Mouse (Mus musculus) kidney, postnatal 0 days (tissue): ENCODE data around the gene Bmf. TPM values are rescaled to one million over a fixed set of nuclear protein-coding genes. Genes with fewer than 3 reads are reported as not detected.
"Not testable (repeated sequence)": the region's sequence is repeated elsewhere in the genome, so short reads cannot be mapped to it uniquely, and the experiment has no call there.

Experiments
- ATAC-seq: fragments of 200-750 bp; cut with Nextera tagmentation; replicated peaks from 2 replicates; pipeline ENCODE4 v1.8.0; 2017; ENCODE audit warnings: low read depth, moderate number of reproducible peaks, moderate TSS enrichment, moderate library complexity; ENCODE audit not compliant: low FRiP score
- DNase-seq: peaks from one replicate; pipeline ENCODE4 v3.0.0-alpha.2; 2016; ENCODE audit warnings: low spot score
- H3K27ac ChIP-seq: fragments of 300-500 bp; sonication (generic); 2 replicates; pipeline ENCODE4 v1.5.1; 2014; ENCODE audit warnings: mild to moderate bottlenecking
- H3K27me3 ChIP-seq: fragments of 300-500 bp; sonication (generic); 2 replicates; pipeline ENCODE4 v1.6.1; 2014; ENCODE audit warnings: low read length, mixed read lengths; ENCODE audit not compliant: insufficient read depth
- H3K36me3 ChIP-seq: fragments of 300-500 bp; sonication (generic); 2 replicates; pipeline ENCODE4 v1.6.1; 2014; ENCODE audit warnings: low read length, mixed read lengths; ENCODE audit not compliant: insufficient read depth
- H3K4me1 ChIP-seq: fragments of 300-500 bp; sonication (generic); replicated peaks from 2 replicates; pipeline ENCODE4 v1.6.1; 2014; ENCODE audit warnings: antibody characterized with exemption, low read length, mixed read lengths; ENCODE audit not compliant: insufficient read depth
- H3K4me2 ChIP-seq: fragments of 300-500 bp; sonication (generic); 2 replicates; pipeline ENCODE4 v1.6.1; 2014; ENCODE audit warnings: mild to moderate bottlenecking, low read length, moderate library complexity, mixed read lengths
- H3K4me3 ChIP-seq: fragments of 300-500 bp; sonication (generic); replicated peaks from 2 replicates; pipeline ENCODE4 v1.5.1; 2014; ENCODE audit warnings: low read depth, low read length
- H3K9ac ChIP-seq: fragments of 300-500 bp; sonication (generic); 2 replicates; pipeline ENCODE4 v1.6.1; 2014; ENCODE audit warnings: low read depth, low read length
- H3K9me3 ChIP-seq: fragments of 300-500 bp; sonication (generic); replicated peaks from 2 replicates; pipeline ENCODE4 v1.6.1; 2016; ENCODE audit warnings: low read length, inconsistent platforms, mixed read lengths
- CTCF ChIP-seq: IDR thresholded peaks from 2 replicates; pipeline ENCODE4 v1.5.1; 2016; ENCODE audit warnings: antibody characterized with exemption, low read depth, mild to moderate bottlenecking, moderate library complexity
- WGBS: fragments of 180-500 bp; shearing (Covaris S2); extraction: QIAGEN DNeasy Blood & Tissue Kit; methylation state at CpG from one replicate; pipeline ENCODE4 v1.1.7; 2014; 5-methylcytosine and 5-hydroxymethylcytosine counted together
- polyA plus RNA-seq: library from polyadenylated mRNA; unstranded; fragments of >200 nt; fragmentation: Nextera tagmentation; extraction: Ambion mirVana; gene quantifications from 2 replicates; pipeline ENCODE4 v1.2.1, GENCODE M21; 2015

The Bmf gene
- polyA plus RNA-seq, 1 experiment from 2014 or later: 5.3 TPM

- Histone ChIP-seq H3K4me1 (no peaks in the 10 kb centered on the region), H3K36me3 (no peaks in the 10 kb centered on the region)
Observed at GRCm38 (mm10) chr2:118573135-118573534, 23.6 kb upstream of the Bmf start.

GRCm38 (mm10) chr2:118572183-118572836, 22.8 kb upstream of the Bmf start:
- H3K4me1 ChIP-seq: no peaks in the 10 kb centered on the region
- DNase-seq: no peak
- no peak overlapping the region for H3K4me3 ChIP-seq
- no peaks in the 10 kb centered on the region for H3K27me3 ChIP-seq
- no peak for TF ChIP-seq CTCF
- H3K27ac ChIP-seq: no peak overlapping the region
- H3K9ac ChIP-seq: no peak overlapping the region
- 85% methylated on average over 9 of the region's 9 CpGs for WGBS
- ATAC-seq: no peak
- no peaks in the 10 kb centered on the region for H3K9me3 ChIP-seq
- no peaks in the 10 kb centered on the region for H3K36me3 ChIP-seq
- no peak overlapping the region for H3K4me2 ChIP-seq

More at GRCm38 (mm10) chr2:118573135-118573534, 23.6 kb upstream of the Bmf start:
- no peak for ATAC-seq
- no peak for TF ChIP-seq CTCF
- no peak overlapping the region for H3K4me2 ChIP-seq
- no peak for DNase-seq
- no peak overlapping the region for H3K9ac ChIP-seq
- WGBS: 54% methylated on average over 3 of the region's 3 CpGs
- no peaks in the 10 kb centered on the region for H3K27me3 ChIP-seq
- no peaks in the 10 kb centered on the region for H3K9me3 ChIP-seq
- no peak overlapping the region for H3K27ac ChIP-seq
- H3K4me3 ChIP-seq: no peak overlapping the region

- Histone ChIP-seq H3K27me3 (no peaks in the 10 kb centered on the region), H3K9me3 (no peaks in the 10 kb centered on the region), H3K27ac (no peak overlapping the region), H3K9ac (no peak overlapping the region), H3K4me2 (no peak overlapping the region), H3K4me1 (no peaks in the 10 kb centered on the region), H3K36me3 (no peaks in the 10 kb centered on the region), H3K4me3 (no peak overlapping the region)
- no peak for TF ChIP-seq CTCF
- DNase-seq: no peak
- WGBS: 80% methylated on average over 2 of the region's 2 CpGs
- no peak for ATAC-seq
Observed at GRCm38 (mm10) chr2:118570939-118571338, 21.5 kb upstream of the Bmf start.

- H3K27ac ChIP-seq: no peak overlapping the region
- DNase-seq: no peak
- no peaks in the 10 kb centered on the region for H3K9me3 ChIP-seq
- no peak for TF ChIP-seq CTCF
- no peak overlapping the region for H3K4me3 ChIP-seq
- no peak overlapping the region for H3K4me2 ChIP-seq
- H3K9ac ChIP-seq: no peak overlapping the region
- H3K4me1 ChIP-seq: no peaks in the 10 kb centered on the region
- 86% methylated on average over 8 of the region's 8 CpGs for WGBS
- H3K36me3 ChIP-seq: no peaks in the 10 kb centered on the region
- no peaks in the 10 kb centered on the region for H3K27me3 ChIP-seq
- no peak for ATAC-seq
Observed at GRCm38 (mm10) chr2:118567179-118567578, 17.7 kb upstream of the Bmf start.

GRCm38 (mm10) chr2:118562431-118562830, 12.9 kb upstream of the Bmf start:
- H3K27me3 ChIP-seq: no peaks in the 10 kb centered on the region
- H3K36me3 ChIP-seq: no peaks in the 10 kb centered on the region
- ATAC-seq (no peak), DNase-seq (no peak)
- H3K4me1 ChIP-seq: no peaks in the 10 kb centered on the region
- WGBS: 86% methylated on average over 3 of the region's 3 CpGs
- no peak overlapping the region for H3K9ac ChIP-seq
- H3K27ac ChIP-seq: no peak overlapping the region
- TF ChIP-seq CTCF: no peak
- no peak overlapping the region for H3K4me2 ChIP-seq
- H3K4me3 ChIP-seq: no peak overlapping the region
- no peaks in the 10 kb centered on the region for H3K9me3 ChIP-seq

GRCm38 (mm10) chr2:118562015-118562414, 12.5 kb upstream of the Bmf start:
- Histone ChIP-seq H3K27ac (no peak overlapping the region), H3K4me3 (no peak overlapping the region), H3K27me3 (no peaks in the 10 kb centered on the region), H3K4me2 (no peak overlapping the region), H3K4me1 (no peaks in the 10 kb centered on the region), H3K36me3 (no peaks in the 10 kb centered on the region), H3K9me3 (no peaks in the 10 kb centered on the region), H3K9ac (no peak overlapping the region)
- 83% methylated on average over 4 of the region's 4 CpGs for WGBS
- no peak for DNase-seq
- ATAC-seq: no peak
- no peak for TF ChIP-seq CTCF

GRCm38 (mm10) chr2:118558426-118558825, 8.9 kb upstream of the Bmf start:
- Histone ChIP-seq H3K36me3 (no peaks in the 10 kb centered on the region), H3K4me2 (no peak overlapping the region), H3K4me1 (no peaks in the 10 kb centered on the region), H3K9ac (no peak overlapping the region), H3K27me3 (no peaks in the 10 kb centered on the region), H3K9me3 (no peaks in the 10 kb centered on the region), H3K4me3 (no peak overlapping the region), H3K27ac (no peak overlapping the region)
- WGBS: 88% methylated on average over 3 of the region's 3 CpGs
- no peak for ATAC-seq
- no peak for DNase-seq
- no peak for TF ChIP-seq CTCF

- Histone ChIP-seq H3K9ac (peak overlapping the region; percentile 61), H3K4me2 (peak overlapping the region; percentile 51), H3K4me3 (peak overlapping the region; percentile 34), H3K27ac (peak overlapping the region; percentile 82)
- H3K9me3 ChIP-seq, DNase-seq, H3K4me1 ChIP-seq, H3K36me3 ChIP-seq, H3K27me3 ChIP-seq: not testable (repeated sequence)
- ATAC-seq: peak; percentile 52
- WGBS: 49% methylated on average over 14 of the region's 17 CpGs
Observed at GRCm38 (mm10) chr2:118554356-118554990, 5.0 kb upstream of the Bmf start.
